Mouse (Mus musculus) layer of hippocampus, adult 11-12 months (tissue): ENCODE results near the gene Cd274.

Source experiments
- DNase-seq: peaks from one replicate; pipeline ENCODE4 v3.0.0; 2022; ENCODE audit warnings: low spot score

Cd274 gene

GRCm38 (mm10) chr19:29430953-29431352 is 63.7 kb downstream of the Cd274 start:
- no peak for DNase-seq

- no peak for DNase-seq
These were observed 69.7 kb downstream of the Cd274 start for GRCm38 (mm10) chr19:29436793-29437479.
